Mouse (Mus musculus) spleen, adult 10 weeks (tissue): ENCODE measurements around the gene Zfp39. TPM values are rescaled to one million over a fixed set of nuclear protein-coding genes. Genes with fewer than 3 reads are reported as not detected.

Experiments
- polyA plus RNA-seq: library from polyadenylated mRNA; stranded (reverse); fragments of 350-450 nt; fragmentation: Illumina TruSeq; extraction: RNeasy Lipid Tissue Mini Kit (QIAGEN cat#74804); gene quantifications from one replicate; pipeline ENCODE4 v1.2.3, GENCODE M21; 2015; ENCODE audit warnings: low replicate concordance; ENCODE audit not compliant: insufficient read depth

Gene Zfp39
- polyA plus RNA-seq, result 7.4 TPM

DNA sequence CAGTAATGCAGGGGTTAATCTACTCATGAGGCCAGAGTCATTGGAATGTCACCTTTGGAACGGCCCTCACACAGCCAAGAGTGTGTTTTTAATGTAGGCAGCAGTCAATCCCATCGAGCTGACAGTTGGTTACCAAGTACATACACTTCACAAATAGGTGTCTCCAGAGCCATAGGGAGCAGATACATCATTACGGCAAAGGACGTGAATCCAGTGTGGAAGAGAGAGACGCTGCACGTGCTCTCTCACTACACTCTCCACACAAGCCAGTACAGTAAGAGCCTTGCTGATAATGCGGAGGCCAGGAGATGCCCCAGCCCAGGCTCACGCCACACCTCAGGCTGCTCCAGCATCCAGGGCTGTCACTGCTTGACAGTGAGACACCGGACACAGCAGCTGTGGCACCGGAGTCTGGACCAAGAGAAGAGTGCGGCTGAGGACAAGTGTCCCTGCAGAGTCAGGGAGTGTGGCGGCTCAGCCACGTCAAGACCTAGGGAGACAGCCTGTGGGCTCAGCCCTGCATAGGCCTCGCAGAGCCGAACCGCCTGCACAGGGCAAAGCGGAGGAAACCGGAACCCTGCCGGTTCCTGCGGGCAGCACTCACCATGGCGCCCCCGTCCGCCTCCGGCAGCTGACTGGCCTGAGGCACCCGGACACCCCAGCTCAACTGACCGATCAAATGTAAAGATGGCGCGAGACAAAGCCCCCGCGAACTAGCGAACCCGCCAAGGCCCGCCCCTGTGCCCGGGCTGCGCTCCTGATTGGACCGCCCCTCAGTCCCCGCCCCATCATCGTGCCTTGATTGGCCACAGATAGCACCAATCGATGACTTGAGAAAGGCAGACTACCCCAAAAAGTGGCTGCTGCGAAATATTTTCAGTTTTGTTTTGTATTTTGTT is at the start of gene Zfp39:
Gene Zfp39, minus strand, starts transcription at position 715 of the 899 bp plus-strand sequence.

DNA sequence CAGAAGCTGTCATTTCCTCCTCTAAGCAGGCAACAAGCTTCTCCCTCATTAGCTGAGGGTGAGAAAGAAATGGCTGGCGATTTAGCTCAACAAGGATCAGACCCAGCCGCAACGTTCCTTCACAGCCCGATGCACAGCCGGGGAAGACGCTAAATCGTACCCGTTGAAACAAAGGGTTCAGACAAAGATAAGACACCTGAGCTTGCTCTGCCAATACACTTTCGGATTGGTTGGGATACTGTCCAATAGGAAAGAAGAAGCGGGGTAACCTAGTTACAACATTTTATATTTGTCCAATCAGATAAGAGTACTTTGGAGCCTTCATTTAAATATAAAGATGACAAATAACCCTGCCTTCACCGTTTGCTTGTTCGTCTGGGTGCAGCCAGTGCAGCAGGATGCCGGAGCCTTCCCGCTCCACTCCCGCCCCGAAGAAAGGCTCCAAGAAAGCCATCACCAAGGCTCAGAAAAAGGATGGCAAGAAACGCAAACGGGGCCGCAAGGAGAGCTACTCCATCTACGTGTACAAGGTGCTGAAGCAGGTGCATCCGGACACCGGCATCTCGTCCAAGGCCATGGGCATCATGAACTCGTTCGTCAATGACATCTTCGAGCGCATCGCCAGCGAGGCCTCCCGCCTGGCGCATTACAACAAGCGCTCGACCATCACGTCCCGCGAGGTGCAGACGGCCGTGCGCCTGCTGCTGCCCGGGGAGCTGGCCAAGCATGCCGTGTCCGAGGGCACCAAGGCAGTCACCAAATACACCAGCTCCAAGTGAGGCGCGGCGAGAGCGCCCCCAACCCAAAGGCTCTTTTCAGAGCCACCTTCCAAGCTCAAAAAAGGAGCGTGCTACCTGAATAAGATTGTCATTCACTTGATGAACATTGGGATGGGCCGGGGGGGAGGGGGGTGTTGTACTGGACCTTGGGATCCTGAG is 44.8 kb upstream of the Zfp39 start, which contains the start of gene Hist3h2ba:
Gene Hist3h2ba, plus strand, starts transcription at position 379 of the 938 bp plus-strand sequence.

DNA sequence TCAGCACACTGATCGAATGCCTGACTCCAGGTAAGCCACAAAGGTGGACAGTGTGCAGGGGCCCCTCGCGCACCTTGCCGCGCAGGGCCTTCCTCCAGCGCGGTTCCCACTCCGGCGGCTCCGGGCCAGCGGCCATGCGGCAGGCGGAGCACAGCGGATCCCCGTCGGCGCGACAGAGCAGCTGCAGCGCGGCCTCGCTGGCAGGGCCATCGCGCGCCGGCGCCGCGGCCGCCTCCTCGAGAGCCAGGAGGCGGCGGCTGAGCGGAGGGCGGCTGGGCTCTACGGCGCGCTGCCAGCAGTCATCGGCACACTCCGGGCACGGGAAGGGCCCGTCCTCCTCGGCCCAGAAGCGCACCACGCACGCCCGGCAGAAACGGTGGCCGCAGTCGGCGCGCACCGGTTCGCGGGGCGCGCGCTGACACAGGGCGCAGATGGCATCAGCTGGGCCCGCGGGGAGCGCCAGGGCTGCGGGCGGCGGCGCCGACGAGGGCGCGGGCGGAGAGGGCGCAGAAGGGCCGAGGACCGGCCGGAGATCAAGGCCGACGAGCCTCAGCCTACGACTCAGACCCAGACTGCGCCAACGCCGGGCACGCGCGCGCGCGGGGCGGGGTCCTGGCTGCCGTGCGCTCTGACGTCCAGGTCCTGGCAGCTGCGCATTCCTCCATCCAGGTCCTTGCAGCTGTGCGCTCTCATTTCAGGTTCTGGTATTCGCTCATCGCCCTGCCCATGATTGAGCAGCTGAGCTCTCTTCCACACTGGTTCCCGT is 34.5 kb upstream of the Zfp39 start, which contains the start of gene Rnf187:
Gene Rnf187, minus strand, starts transcription at position 595 of the 766 bp plus-strand sequence.

DNA sequence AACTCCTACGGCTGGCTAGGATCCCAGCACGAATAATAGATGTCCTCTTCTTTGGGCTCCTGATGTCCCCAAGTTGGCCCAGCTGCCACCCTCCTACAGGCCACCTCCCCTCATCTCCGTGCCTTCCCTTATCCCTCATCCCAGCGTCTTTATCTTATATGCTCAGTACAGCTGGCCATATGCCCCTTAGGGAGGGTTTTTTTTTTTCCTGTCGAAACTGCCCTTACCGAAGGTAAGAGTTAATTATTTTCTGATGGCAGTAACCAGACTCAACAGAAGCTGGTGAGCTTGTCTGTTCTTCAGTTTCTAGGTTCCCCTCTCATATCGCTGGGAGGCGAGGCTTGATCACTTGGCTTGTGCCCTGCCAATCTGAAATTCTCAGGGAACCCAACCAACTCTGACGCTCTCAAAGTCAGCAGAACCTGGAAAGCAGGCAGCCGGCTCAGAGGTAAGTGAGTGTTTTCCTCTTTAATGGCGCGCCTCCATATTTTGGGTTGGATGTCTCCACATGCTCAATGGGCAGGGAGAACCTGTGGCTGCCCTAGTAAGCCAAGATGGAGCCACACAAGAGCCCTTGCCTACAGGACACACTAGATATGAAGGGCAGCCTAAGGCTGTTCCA is 13.8 kb upstream of the Zfp39 start, which contains the start of gene Btnl10:
Gene Btnl10, plus strand, starts transcription at position 164 of the 622 bp plus-strand sequence.

DNA sequence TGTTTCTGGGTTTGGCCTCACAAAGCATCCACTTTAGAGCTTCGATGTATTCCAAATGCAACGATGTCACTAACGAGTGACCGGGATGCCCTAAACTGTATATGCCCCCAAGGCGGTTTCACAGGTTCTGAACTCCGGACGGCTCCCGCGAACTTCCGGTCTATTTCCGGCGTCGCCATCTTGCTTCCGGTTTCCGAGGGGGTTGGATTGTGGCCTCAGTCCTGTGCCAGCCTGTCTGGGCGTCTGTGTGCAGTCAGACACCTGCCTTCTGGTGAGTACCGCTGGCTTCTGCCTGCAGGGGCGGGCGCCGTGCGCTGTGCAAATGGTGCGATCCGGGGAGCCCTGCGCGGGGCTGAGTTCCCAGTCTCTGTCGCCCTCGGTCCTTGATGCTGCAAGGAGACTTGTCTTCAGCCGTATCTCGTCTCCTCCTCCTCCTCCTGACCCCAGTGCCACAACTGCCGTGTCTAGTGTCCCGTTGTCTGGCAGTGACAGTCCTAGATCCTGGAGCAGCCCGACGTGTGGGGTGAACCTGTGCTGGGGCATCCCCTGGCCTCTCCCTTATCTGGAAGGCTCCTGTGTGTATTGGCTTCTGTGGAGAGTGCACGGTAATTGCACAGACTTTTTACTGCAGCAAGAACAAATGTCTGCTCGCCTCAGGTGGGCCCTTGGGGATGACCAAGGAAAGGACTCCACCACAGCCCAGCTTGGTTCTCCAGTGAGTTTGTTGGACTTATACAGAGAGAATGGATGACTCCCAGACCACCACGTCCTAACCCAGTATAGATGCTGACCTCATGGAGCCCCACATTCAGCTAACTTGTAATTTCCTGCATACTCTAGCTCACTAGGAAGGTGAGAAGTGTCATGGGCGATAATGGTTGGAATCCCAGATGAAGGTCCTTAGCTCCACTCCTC is 36.7 kb downstream of the Zfp39 start, which contains the start of gene 2810021J22Rik:
Gene 2810021J22Rik, plus strand, starts transcription at position 178 of the 915 bp plus-strand sequence.

DNA sequence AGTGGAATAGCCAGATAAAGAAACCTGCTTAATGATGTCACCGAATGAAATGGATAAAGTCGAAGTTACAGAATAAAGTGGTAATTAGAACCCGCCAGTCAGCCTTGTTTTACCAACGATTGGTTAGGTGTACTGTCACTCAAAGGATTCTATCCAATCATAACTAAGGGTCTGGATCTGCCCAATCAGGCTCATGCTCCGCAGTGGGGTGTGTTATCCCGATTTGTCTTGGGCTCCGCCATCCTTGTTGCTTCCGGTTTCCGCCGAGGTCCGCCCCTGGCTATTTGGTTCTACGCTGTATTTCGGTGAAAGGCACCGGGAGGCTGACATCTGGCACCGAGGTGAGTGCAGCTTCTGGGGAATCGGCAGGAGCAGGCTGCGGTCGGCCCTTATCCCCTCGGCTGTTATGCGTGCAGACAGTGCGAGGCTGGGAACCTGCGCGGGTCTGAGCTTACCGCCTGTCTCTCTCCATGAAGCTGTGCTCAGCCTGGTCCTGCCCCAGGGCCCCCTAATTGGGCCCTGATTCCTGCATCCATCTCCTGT is 57.0 kb downstream of the Zfp39 start, which contains the start of gene Gm12258:
Gene Gm12258, plus strand, starts transcription at position 240 of the 543 bp plus-strand sequence.

DNA sequence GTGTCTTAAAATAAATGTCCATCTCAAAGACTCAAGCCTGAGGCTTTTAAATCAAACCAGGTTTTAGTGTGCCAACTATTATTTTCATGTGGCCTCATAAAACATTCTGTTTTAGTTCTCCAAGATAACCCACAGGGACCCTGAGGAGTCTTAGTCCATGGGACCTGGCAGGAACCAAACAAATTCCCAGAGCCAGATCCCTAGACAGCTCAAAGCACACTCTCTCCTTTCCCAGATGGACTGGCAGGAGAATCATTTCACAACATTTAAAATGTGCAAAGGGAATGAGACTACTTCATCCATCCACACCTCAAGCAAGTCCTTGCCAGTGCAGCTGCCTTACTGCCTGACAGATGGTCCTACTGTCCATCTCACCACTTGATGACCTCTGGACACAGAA is 65.1 kb downstream of the Zfp39 start, which contains the start of gene Olfr311:
Gene Olfr311, plus strand, starts transcription at position 301 of the 400 bp plus-strand sequence.

Other genes with a start within 250 kb of the Zfp39 start
- not detected for gene Olfr322, start 245.4 kb downstream of the Zfp39 start, polyA plus RNA-seq
- not detected for gene Olfr320, start 223.1 kb downstream of the Zfp39 start, polyA plus RNA-seq
- gene Olfr319, start 205.1 kb downstream of the Zfp39 start, polyA plus RNA-seq, result not detected
- not detected for gene Olfr318, start 180.2 kb downstream of the Zfp39 start, polyA plus RNA-seq
- not detected for gene Olfr317, start 165.0 kb downstream of the Zfp39 start, polyA plus RNA-seq
- not detected for gene Olfr316, start 151.5 kb downstream of the Zfp39 start, polyA plus RNA-seq
- not detected for gene Olfr315, start 131.0 kb downstream of the Zfp39 start, polyA plus RNA-seq
- not detected for gene Olfr314, start 121.3 kb downstream of the Zfp39 start, polyA plus RNA-seq
- gene Fam183b, start 102.3 kb downstream of the Zfp39 start, polyA plus RNA-seq, result not detected
- not detected for gene Olfr313, start 89.2 kb downstream of the Zfp39 start, polyA plus RNA-seq
- not detected for gene Olfr312, start 75.0 kb downstream of the Zfp39 start, polyA plus RNA-seq
- not detected for gene Olfr311, start 65.0 kb downstream of the Zfp39 start, polyA plus RNA-seq
- gene Gm12258, start 57.1 kb downstream of the Zfp39 start, polyA plus RNA-seq, result 16.5 TPM
- gene 2810021J22Rik, start 37.0 kb downstream of the Zfp39 start, polyA plus RNA-seq, result 10.1 TPM
- 10.0 TPM for gene Btnl10, start 13.7 kb upstream of the Zfp39 start, polyA plus RNA-seq
- 68.8 TPM for gene Rnf187, start 34.7 kb upstream of the Zfp39 start, polyA plus RNA-seq
- gene Hist3h2ba, start 44.7 kb upstream of the Zfp39 start, polyA plus RNA-seq, result 1.5 TPM
- 11.2 TPM for gene Hist3h2a, start 50.5 kb upstream of the Zfp39 start, polyA plus RNA-seq
- 0.17 TPM for gene Trim17, start 50.5 kb upstream of the Zfp39 start, polyA plus RNA-seq
- gene Trim11, start 73.9 kb upstream of the Zfp39 start, polyA plus RNA-seq, result 35.2 TPM
- 0.64 TPM for gene Obscn, start 232.2 kb upstream of the Zfp39 start, polyA plus RNA-seq